Mouse (Mus musculus) erythroblast, embryonic 14.5 days (primary cell): ENCODE measurements around the gene Neu2.

Experiments
- GATA1 ChIP-seq: IDR thresholded peaks from 2 replicates; pipeline ENCODE4 v1.6.1; 2012; ENCODE audit warnings: low read length, inconsistent platforms, mixed read lengths
- TAL1 ChIP-seq: IDR thresholded peaks from 3 replicates; pipeline ENCODE4 v1.6.1; 2012; ENCODE audit warnings: low read length, inconsistent platforms, mixed read lengths

DNA sequence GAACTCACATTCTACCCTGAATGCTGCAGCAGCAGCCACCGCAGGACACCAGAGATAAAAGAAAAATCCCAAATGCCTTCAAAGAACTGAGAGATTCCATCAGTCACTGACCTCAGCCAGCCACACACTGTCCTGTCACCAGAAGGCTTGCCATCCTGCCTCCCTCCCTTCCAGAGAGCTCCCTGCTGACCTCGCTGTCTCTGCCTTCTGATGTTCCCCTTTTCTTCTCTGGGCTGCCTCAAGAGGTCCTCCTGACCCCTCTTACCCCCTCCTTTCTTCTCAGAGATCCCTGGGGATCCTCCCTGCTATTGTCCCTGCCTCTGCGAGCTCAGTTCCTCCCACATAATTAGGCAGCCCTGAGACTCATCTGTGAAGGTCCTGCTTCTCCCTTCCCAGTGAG lies 71.1 kb downstream of the Neu2 start:
- TF ChIP-seq GATA1: no peak
- no peak for TF ChIP-seq TAL1
